Mouse (Mus musculus) neural tube, embryonic 13.5 days (tissue): ENCODE results near the gene Sppl2b. TPM values are rescaled to one million over a fixed set of nuclear protein-coding genes. Genes with fewer than 3 reads are reported as not detected.

Experiments used
- ATAC-seq: fragments of 200-750 bp; cut with Nextera tagmentation; 2 replicates; pipeline ENCODE4 v1.8.0; 2017; ENCODE audit warnings: low read depth, mild to moderate bottlenecking, moderate TSS enrichment, moderate library complexity
- H3K27ac ChIP-seq: fragments of 300-500 bp; sonication (generic); replicated peaks from 2 replicates; pipeline ENCODE4 v1.5.1; 2015; ENCODE audit warnings: moderate library complexity, mild to moderate bottlenecking, inconsistent platforms
- H3K27me3 ChIP-seq: fragments of 300-500 bp; sonication (generic); 2 replicates; pipeline ENCODE4 v1.6.1; 2015; ENCODE audit warnings: mild to moderate bottlenecking, inconsistent platforms
- H3K36me3 ChIP-seq: fragments of 300-500 bp; sonication (generic); 2 replicates; pipeline ENCODE4 v1.6.1; 2015; ENCODE audit warnings: mild to moderate bottlenecking, inconsistent platforms
- H3K4me1 ChIP-seq: fragments of 300-500 bp; sonication (generic); replicated peaks from 2 replicates; pipeline ENCODE4 v1.6.1; 2015; ENCODE audit warnings: inconsistent platforms
- H3K4me2 ChIP-seq: fragments of 300-500 bp; sonication (generic); 2 replicates; pipeline ENCODE4 v1.6.1; 2015; ENCODE audit warnings: inconsistent platforms, mild to moderate bottlenecking, moderate library complexity
- H3K4me3 ChIP-seq: fragments of 300-500 bp; sonication (generic); 2 replicates; pipeline ENCODE4 v1.5.1; 2015; ENCODE audit warnings: mild to moderate bottlenecking, inconsistent platforms
- H3K9ac ChIP-seq: fragments of 300-500 bp; sonication (generic); 2 replicates; pipeline ENCODE4 v1.6.1; 2015; ENCODE audit warnings: moderate library complexity, mild to moderate bottlenecking, inconsistent platforms
- H3K9me3 ChIP-seq: fragments of 300-500 bp; sonication (generic); 2 replicates; pipeline ENCODE4 v1.6.1; 2016; ENCODE audit warnings: inconsistent platforms
- WGBS: fragments of 180-500 bp; shearing (Covaris S2); methylation state at CpG from one replicate; pipeline ENCODE4 v1.1.7; 2015; 5-methylcytosine and 5-hydroxymethylcytosine counted together
- polyA plus RNA-seq: library from polyadenylated mRNA; unstranded; fragments of >200 nt; fragmentation: Nextera tagmentation; extraction: Ambion mirVana; gene quantifications from 2 replicates; pipeline ENCODE4 v1.2.1, GENCODE M21; 2015

Sppl2b gene
- polyA plus RNA-seq, 1 experiment from 2014 or later, result 66.2 TPM

DNA sequence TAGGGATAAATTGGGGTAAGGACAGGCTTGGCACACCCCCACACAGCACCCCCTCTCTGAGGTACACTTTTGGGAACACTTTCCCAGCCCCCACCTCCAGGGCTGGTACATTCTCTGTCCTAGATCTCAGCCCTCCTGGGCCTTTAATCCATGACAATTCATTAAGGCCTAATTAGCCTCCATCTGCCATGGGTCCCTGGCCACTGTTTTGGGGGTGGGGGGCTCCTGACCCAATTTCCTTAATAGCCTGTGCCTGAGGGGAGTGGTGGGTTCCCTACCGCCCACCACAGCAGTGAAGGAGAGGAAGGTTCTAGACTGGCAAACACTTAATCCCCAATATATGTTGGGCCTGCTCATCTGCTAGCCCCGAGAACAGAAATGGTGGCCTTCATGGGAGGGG is 13.4 kb upstream of the Sppl2b start:
- Histone ChIP-seq H3K27me3 (peaks cover 47% of the 10 kb centered on the region), H3K27ac (no peak overlapping the region), H3K4me1 (peaks cover 13% of the 10 kb centered on the region), H3K36me3 (no peaks in the 10 kb centered on the region), H3K4me3 (no peak overlapping the region), H3K9me3 (no peaks in the 10 kb centered on the region), H3K9ac (no peak overlapping the region), H3K4me2 (no peak overlapping the region)
- ATAC-seq, result no peak
- 69% methylated on average over 2 of the region's 2 CpGs for WGBS

DNA sequence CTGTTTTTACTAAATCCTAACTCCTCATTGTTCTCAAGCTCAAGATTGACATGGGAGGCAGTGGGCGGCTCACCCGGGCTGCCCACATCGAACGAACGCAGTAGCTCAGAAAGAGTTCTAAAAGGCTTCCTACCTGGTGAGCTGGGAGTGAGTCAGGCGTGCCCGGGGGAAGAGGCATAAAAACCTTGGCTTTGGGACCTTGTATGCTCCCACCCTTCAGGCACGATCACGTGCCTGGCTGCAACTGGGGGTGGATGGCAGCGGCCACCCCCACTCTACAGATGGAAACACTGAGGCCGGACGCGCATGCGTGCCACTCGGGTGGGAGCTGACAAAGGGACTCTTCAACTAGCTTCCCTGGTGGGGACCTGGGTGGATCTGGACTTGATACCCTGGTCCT is 12.7 kb upstream of the Sppl2b start:
- Histone ChIP-seq H3K27ac (no peak overlapping the region), H3K36me3 (no peaks in the 10 kb centered on the region), H3K9me3 (no peaks in the 10 kb centered on the region), H3K4me1 (peaks cover 13% of the 10 kb centered on the region), H3K4me3 (no peak overlapping the region), H3K9ac (no peak overlapping the region), H3K4me2 (no peak overlapping the region), H3K27me3 (peaks cover 47% of the 10 kb centered on the region)
- no peak for ATAC-seq
- WGBS, result 79% methylated on average over 15 of the region's 15 CpGs

DNA sequence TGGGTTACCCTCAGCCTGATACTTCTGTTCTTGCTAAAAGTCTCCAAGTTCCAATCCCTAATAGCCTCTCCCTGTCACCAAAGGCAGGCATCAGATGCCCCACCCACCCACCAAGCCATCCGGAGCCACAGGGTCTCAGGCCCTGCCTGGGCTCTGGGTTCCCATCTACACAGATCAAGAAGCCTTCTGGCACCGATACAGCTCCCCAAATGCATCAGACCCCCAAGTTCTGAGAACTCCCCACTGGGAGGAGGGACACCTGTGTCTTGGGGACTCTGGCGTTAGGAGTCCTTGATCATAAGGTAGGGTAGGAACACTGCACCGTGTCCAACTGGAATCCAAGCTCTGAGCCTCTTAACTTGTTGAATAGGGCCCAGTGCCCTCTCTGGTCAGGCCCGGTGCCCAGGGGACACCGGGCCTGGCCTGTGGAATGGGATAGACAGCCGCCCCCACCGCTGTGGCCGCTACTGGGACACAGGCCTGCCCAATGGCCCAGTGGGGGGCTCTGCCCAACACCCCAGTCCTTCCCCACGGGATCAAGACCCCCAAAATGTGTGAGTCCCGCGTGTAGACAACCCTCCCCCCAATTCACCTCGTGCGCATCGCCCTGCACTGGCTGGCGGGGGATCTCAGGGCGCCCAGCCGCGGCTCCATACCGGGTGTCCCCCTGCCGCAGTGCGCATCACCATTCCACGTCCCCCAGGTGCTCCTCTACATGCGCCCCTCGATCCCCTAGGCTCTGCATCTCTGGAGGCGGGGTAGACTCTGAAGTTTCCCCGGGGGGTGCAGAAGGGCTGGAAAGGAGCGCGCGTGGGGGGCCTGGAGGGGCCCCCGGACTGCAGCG is 11.8 kb upstream of the Sppl2b start:
- WGBS, result 8% methylated on average over 32 of the region's 32 CpGs
- Histone ChIP-seq H3K4me3 (peak overlapping the region; percentile 46), H3K4me1 (peaks cover 13% of the 10 kb centered on the region), H3K9ac (peak overlapping the region; percentile 66), H3K27me3 (peaks cover 47% of the 10 kb centered on the region), H3K9me3 (no peaks in the 10 kb centered on the region), H3K4me2 (peak overlapping the region; percentile 67), H3K36me3 (no peaks in the 10 kb centered on the region), H3K27ac (no peak overlapping the region)
- peak; percentile 17; the same call in 1 of the 2 replicates for ATAC-seq

DNA sequence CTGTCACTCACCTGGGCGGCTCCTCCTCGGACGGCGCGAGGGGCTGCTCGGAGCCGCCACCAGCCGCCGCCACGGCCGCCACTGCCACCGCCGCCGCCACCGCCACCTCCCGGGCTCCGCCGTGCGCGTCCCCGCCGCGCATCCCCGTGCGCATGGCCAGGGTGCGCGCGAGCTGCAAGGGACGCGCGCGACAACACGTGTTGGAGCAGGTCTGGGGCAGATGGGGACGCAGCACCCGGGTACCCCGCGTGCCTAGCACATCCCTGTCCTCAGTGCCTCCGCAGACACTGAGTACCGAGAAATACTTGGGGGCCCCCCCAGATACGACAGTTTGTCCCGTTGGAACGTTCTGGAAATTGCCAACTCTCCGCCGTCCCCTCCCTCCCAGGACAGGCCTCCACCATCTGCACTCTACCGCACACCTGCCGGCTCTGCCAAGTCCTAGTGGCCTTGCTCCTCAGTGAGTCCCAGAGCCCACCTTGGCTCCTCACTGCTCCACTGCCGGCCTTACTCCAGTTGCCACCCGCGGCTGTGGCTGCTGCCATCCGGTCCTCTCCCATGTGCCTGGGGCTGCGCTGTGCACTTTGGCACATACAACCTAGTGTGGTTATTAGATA is 11.0 kb upstream of the Sppl2b start, which contains the start of gene Lingo3:
TSS of gene Lingo3 (minus strand) at position 109 of the 617 bp plus-strand sequence.
- Histone ChIP-seq H3K36me3 (no peaks in the 10 kb centered on the region), H3K9ac (peak within 1 kb of the TSS; percentile 66), H3K4me1 (peaks cover 13% of the 10 kb centered on the region), H3K4me3 (peak within 1 kb of the TSS; percentile 46), H3K4me2 (peak within 1 kb of the TSS; percentile 67), H3K9me3 (no peaks in the 10 kb centered on the region), H3K27me3 (peaks cover 47% of the 10 kb centered on the region), H3K27ac (no peak within 1 kb of the TSS)
- ATAC-seq, result peak; percentile 10; the same call in 1 of the 2 replicates
- WGBS, result 4% methylated on average over 51 of the region's 51 CpGs

- Histone ChIP-seq H3K9ac (no peak overlapping the region), H3K27me3 (peaks cover 47% of the 10 kb centered on the region), H3K4me2 (no peak overlapping the region), H3K4me1 (peaks cover 13% of the 10 kb centered on the region), H3K36me3 (0 out of 2 replicates have a peak, but pooled peaks cover 1% of the 10 kb centered on the region), H3K27ac (no peak overlapping the region), H3K9me3 (no peaks in the 10 kb centered on the region), H3K4me3 (no peak overlapping the region)
- WGBS, result 68% methylated on average over 8 of the region's 8 CpGs
- no peak for ATAC-seq
Measured at GRCm38 (mm10) chr10:80845055-80845693, 9.9 kb upstream of the Sppl2b start.

DNA sequence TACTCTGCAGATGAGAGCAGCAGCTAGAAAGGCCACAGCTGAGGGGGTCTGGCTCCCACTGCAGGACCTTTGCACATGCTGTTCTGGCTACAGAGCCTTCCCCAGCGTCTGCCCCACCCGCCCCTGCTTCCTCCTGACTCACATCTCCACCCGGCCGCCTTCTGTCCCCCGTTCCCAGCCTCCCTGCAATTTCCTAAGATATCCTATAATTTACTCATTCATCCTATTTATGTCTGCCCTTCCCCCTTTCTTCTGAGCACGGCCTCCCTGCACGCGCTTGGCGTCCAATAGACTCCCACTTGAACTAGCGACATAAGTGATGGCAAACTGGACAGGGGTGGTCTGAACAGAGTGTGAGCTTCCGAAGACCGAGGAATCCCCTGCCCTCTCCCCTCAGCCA is 9.3 kb upstream of the Sppl2b start:
- no peak for ATAC-seq
- Histone ChIP-seq H3K9ac (0 out of 2 replicates have a peak overlapping the region, but pooled peaks have one; percentile 3), H3K27me3 (peaks cover 41% of the 10 kb centered on the region), H3K4me2 (no peak overlapping the region), H3K4me3 (no peak overlapping the region), H3K27ac (no peak overlapping the region), H3K9me3 (no peaks in the 10 kb centered on the region), H3K36me3 (0 out of 2 replicates have a peak, but pooled peaks cover 7% of the 10 kb centered on the region), H3K4me1 (peaks cover 13% of the 10 kb centered on the region)
- 73% methylated on average over 12 of the region's 12 CpGs for WGBS

- no peak for ATAC-seq
- Histone ChIP-seq H3K9ac (no peak overlapping the region), H3K4me3 (no peak overlapping the region), H3K9me3 (no peaks in the 10 kb centered on the region), H3K36me3 (peaks cover 33% of the 10 kb centered on the region), H3K4me2 (no peak overlapping the region), H3K27ac (no peak overlapping the region), H3K27me3 (peaks cover 24% of the 10 kb centered on the region), H3K4me1 (peaks cover 14% of the 10 kb centered on the region)
- WGBS, result 14% methylated on average over 10 of the region's 10 CpGs
Measured at GRCm38 (mm10) chr10:80848571-80848970, 6.5 kb upstream of the Sppl2b start.

DNA sequence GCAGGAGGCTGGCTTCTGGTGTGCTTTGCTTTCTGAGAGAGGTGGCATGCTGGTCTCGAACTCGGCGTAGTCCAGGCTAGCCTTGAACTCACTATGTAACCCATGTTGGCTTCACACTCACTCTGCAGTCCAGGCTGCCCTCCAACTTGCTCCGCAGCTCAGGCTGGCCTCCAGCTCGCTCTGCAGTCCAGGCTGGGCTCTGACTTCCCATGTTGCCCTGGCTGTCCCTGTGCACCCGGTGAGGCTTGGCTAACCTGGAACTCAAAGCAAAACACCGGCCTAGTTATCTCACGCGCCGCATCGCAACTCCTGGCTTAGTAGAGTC is 636 bp downstream of the Sppl2b start:
- H3K9me3 ChIP-seq, result no peaks in the 10 kb centered on the region
- H3K27ac ChIP-seq, result no peak overlapping the region
- 24% methylated on average over 11 of the region's 11 CpGs for WGBS
- peaks cover 49% of the 10 kb centered on the region for H3K4me1 ChIP-seq
- peak overlapping the region; percentile 91 for H3K9ac ChIP-seq
- peak overlapping the region; percentile 99 for H3K4me2 ChIP-seq
- no peaks in the 10 kb centered on the region for H3K27me3 ChIP-seq
- H3K36me3 ChIP-seq, result peaks cover 28% of the 10 kb centered on the region
- H3K4me3 ChIP-seq, result peak overlapping the region; percentile 76
- ATAC-seq, result no peak

DNA sequence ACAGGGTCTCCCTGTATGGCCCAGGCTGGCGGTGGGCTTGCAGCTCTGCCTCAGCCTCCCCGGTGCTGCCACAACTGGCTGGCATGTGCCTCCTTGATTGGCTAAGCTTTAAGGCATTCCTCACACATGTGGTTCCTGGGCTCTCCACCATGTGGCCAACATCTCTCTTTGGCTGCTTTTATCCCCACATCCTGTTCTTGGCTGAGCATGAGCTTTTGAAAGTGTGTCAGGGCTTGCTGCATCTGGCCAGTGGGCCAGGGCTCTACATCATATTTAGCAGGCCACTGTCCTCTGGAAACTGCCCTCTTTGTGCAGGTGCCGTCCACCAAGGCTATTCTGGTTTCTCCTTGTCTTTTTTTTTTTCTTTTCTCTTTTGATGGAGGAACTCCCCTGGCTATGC is 1.2 kb downstream of the Sppl2b start:
- peak overlapping the region; percentile 76 for H3K4me3 ChIP-seq
- peaks cover 23% of the 10 kb centered on the region for H3K36me3 ChIP-seq
- peak overlapping the region; percentile 91 for H3K9ac ChIP-seq
- 61% methylated on average over 3 of the region's 3 CpGs for WGBS
- no peak overlapping the region for H3K27ac ChIP-seq
- ATAC-seq, result no peak
- no peaks in the 10 kb centered on the region for H3K9me3 ChIP-seq
- no peaks in the 10 kb centered on the region for H3K27me3 ChIP-seq
- peaks cover 49% of the 10 kb centered on the region for H3K4me1 ChIP-seq
- peak overlapping the region; percentile 99 for H3K4me2 ChIP-seq

DNA sequence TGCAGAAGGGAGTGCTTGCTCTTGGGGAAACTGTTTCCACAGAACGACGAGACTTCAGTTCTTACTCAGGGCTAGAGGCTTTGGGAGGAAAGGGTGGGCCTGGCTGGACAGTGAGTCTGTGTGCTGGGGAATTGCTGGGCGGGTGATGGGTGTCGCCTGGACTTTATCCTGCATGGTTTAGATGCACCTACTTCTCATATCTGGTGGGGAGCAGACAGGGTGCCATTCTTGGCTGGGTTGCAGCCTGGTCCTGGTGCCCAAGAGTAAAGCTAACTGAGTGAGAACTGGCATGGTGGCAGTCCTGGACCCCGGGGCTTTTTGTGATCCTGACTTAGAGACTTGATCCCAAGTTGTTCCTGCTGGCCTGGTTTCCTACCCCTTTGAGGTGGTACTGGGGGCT is 1.8 kb downstream of the Sppl2b start:
- ATAC-seq, result no peak
- WGBS, result 77% methylated on average over 5 of the region's 5 CpGs
- peak overlapping the region; percentile 91 for H3K9ac ChIP-seq
- no peaks in the 10 kb centered on the region for H3K9me3 ChIP-seq
- peaks cover 49% of the 10 kb centered on the region for H3K4me1 ChIP-seq
- no peaks in the 10 kb centered on the region for H3K27me3 ChIP-seq
- peaks cover 23% of the 10 kb centered on the region for H3K36me3 ChIP-seq
- H3K4me3 ChIP-seq, result peak overlapping the region; percentile 76; the same call in 1 of the 2 replicates
- peak overlapping the region; percentile 99 for H3K4me2 ChIP-seq
- no peak overlapping the region for H3K27ac ChIP-seq

DNA sequence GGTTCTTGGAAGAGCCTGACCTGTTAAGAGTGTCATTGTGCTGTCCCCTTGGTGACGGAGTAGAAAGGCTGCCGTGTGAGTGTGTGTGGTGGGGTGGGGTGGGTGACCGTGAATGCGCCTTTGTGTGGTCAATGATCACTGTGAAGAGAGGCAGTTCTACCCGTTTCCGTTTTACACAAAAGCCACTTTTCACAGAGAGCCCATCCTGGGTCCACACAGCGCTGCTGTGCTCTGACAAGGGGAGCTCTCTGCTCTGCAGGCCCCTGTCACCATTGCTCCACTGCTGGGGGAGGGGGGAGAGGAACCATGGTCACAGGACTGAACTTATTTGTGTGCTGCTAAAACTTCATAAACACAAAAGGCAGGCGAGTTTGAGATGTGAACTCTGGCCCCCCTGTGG is 2.3 kb downstream of the Sppl2b start:
- ATAC-seq, result no peak
- no peaks in the 10 kb centered on the region for H3K27me3 ChIP-seq
- H3K36me3 ChIP-seq, result peaks cover 23% of the 10 kb centered on the region
- 18% methylated on average over 8 of the region's 8 CpGs for WGBS
- no peaks in the 10 kb centered on the region for H3K9me3 ChIP-seq
- H3K9ac ChIP-seq, result peak overlapping the region; percentile 91
- H3K27ac ChIP-seq, result peak overlapping the region; percentile 59
- peaks cover 49% of the 10 kb centered on the region for H3K4me1 ChIP-seq
- H3K4me2 ChIP-seq, result peak overlapping the region; percentile 99
- no peak overlapping the region for H3K4me3 ChIP-seq

- H3K27ac ChIP-seq, result peak overlapping the region; percentile 59
- WGBS, result 72% methylated on average over 3 of the region's 3 CpGs
- no peak overlapping the region for H3K4me3 ChIP-seq
- H3K9ac ChIP-seq, result peak overlapping the region; percentile 91
- H3K36me3 ChIP-seq, result peaks cover 25% of the 10 kb centered on the region
- no peaks in the 10 kb centered on the region for H3K9me3 ChIP-seq
- peak overlapping the region; percentile 99 for H3K4me2 ChIP-seq
- peaks cover 49% of the 10 kb centered on the region for H3K4me1 ChIP-seq
- no peaks in the 10 kb centered on the region for H3K27me3 ChIP-seq
- ATAC-seq, result no peak
Measured at GRCm38 (mm10) chr10:80857848-80858247, 2.8 kb downstream of the Sppl2b start.
